Mouse (Mus musculus) midbrain, postnatal 0 days (tissue): Measurements from ENCODE around the gene Abl1. TPM values are rescaled to one million over a fixed set of nuclear protein-coding genes. Genes with fewer than 3 reads are reported as not detected.
A peak's percentile ranks its signal among the peaks of the same experiment; 100 is the strongest.
"Not testable (repeated sequence)": the region's sequence is repeated elsewhere in the genome, so short reads cannot be mapped to it uniquely, and the experiment has no call there.

Experiments
- ATAC-seq: fragments of 200-750 bp; cut with Nextera tagmentation; 2 replicates; pipeline ENCODE4 v1.8.0; 2017; ENCODE audit warnings: moderate number of reproducible peaks, mild to moderate bottlenecking, moderate TSS enrichment, moderate library complexity; ENCODE audit not compliant: low FRiP score
- DNase-seq: peaks from one replicate; pipeline ENCODE4 v3.0.0-alpha.2; 2015; ENCODE audit warnings: low spot score
- H3K27ac ChIP-seq: fragments of 300-500 bp; sonication (generic); 2 replicates; pipeline ENCODE4 v1.5.1; 2014; ENCODE audit warnings: low read depth, mild to moderate bottlenecking, low read length, mixed read lengths
- H3K27me3 ChIP-seq: fragments of 300-500 bp; sonication (generic); 2 replicates; pipeline ENCODE4 v1.6.1; 2014; ENCODE audit warnings: low read length, control low read depth, mixed read lengths; ENCODE audit not compliant: insufficient read depth
- H3K36me3 ChIP-seq: fragments of 300-500 bp; sonication (generic); 2 replicates; pipeline ENCODE4 v1.6.1; 2014; ENCODE audit warnings: low read length, control low read depth, mixed read lengths; ENCODE audit not compliant: insufficient read depth
- H3K4me1 ChIP-seq: fragments of 300-500 bp; sonication (generic); 2 replicates; pipeline ENCODE4 v1.6.1; 2014; ENCODE audit warnings: mild to moderate bottlenecking, control low read depth, antibody characterized with exemption, low read length, mixed read lengths; ENCODE audit not compliant: insufficient read depth
- H3K4me2 ChIP-seq: fragments of 300-500 bp; sonication (generic); 2 replicates; pipeline ENCODE4 v1.6.1; 2014; ENCODE audit warnings: low read depth, mild to moderate bottlenecking, low read length, mixed read lengths; ENCODE audit not compliant: poor library complexity, severe bottlenecking
- H3K4me3 ChIP-seq: fragments of 300-500 bp; sonication (generic); 2 replicates; pipeline ENCODE4 v1.5.1; 2014; ENCODE audit warnings: low read depth, mild to moderate bottlenecking, low read length, moderate library complexity
- H3K9ac ChIP-seq: fragments of 300-500 bp; sonication (generic); replicated peaks from 2 replicates; pipeline ENCODE4 v1.6.1; 2014; ENCODE audit warnings: mild to moderate bottlenecking, low read length, moderate library complexity, mixed read lengths; ENCODE audit not compliant: poor library complexity, severe bottlenecking
- H3K9me3 ChIP-seq: fragments of 300-500 bp; sonication (generic); 2 replicates; pipeline ENCODE4 v1.6.1; 2016; ENCODE audit warnings: low read length, control low read depth
- CTCF ChIP-seq: IDR thresholded peaks from 2 replicates; pipeline ENCODE4 v1.5.1; 2016; ENCODE audit warnings: antibody characterized with exemption, mild to moderate bottlenecking
- WGBS: fragments of 180-500 bp; shearing (Covaris S2); extraction: QIAGEN DNeasy Blood & Tissue Kit; methylation state at CpG from one replicate; pipeline ENCODE4 v1.1.7; 2014; 5-methylcytosine and 5-hydroxymethylcytosine counted together
- polyA plus RNA-seq: library from polyadenylated mRNA; unstranded; fragments of >200 nt; fragmentation: Nextera tagmentation; extraction: Ambion mirVana; gene quantifications from 2 replicates; pipeline ENCODE4 v1.2.1, GENCODE M21; 2015
- total RNA-seq: library from RNA; depleted of rRNA; stranded (reverse); fragments of >200 nt; gene quantifications from 2 replicates; pipeline ENCODE4 v1.2.3, GENCODE M21; 2014

Abl1 gene
- total and polyA plus RNA-seq, 2 experiments from 2014 or later = 13.1 to 50.1 TPM

DNA sequence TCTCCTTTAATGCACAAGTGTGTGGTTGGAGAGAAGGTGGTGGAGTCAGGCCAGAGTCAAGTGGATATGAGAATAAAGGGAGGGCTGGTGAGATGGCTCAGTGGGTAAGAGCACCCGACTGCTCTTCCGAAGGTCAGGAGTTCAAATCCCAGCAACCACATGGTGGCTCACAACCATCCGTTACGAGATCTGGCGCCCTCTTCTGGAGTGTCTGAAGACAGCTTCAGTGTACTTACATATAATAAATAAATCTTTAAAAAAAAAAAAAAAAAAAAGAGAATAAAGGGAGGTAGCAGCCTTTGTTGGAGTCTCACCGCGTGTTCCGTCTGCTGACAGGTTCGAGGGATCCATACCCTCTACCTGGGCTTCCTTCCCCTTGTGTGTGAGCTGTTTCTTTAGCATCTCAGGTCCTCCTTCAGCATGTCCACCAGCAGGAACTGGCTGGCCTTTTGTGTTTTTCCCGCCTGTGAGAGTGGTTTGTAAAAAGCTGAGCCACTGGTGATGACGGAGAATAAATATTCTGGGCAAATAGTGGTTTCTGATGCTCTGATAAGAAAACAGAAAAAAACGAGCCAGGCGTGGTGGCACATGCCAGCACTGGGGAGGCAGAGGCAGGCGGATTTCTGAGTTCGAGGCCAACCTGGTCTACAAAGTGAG lies 7.0 kb upstream of the Abl1 start:
- not testable (repeated sequence) for DNase-seq, H3K27me3 ChIP-seq, H3K9ac ChIP-seq, H3K9me3 ChIP-seq, H3K4me3 ChIP-seq, H3K4me1 ChIP-seq, ATAC-seq, H3K27ac ChIP-seq, H3K4me2 ChIP-seq
- peak; percentile 39 for TF ChIP-seq CTCF
- 87% methylated on average over 15 of the region's 15 CpGs for WGBS
- H3K36me3 ChIP-seq = peaks cover 34% of the 10 kb centered on the region

DNA sequence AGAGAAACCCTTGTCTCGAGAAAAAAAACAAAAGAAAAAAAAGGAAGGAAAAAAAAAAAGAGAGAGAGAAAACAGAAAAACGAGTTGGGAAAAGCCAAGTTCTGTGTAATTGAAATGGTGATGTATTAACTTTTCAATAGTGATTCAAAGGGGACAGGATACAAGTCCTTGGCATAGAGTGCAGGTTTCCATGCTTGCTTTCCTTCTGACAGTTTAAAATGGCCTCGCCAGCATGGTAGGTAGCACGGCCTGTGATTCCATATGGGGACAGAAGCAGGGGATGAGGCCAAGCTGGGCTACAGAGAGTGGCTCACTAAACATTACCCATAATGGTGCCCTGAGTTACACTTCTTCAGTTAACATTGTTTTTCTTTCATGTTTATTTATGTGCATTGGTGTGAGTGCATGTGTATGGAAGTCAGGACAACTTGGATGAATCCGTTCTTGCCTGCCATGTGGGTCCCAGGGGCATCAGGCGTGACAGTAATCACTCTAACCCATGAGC lies 6.4 kb upstream of the Abl1 start:
- H3K27ac ChIP-seq = no peak overlapping the region
- no peak overlapping the region for H3K4me2 ChIP-seq
- no peak overlapping the region for H3K4me3 ChIP-seq
- no peaks in the 10 kb centered on the region for H3K4me1 ChIP-seq
- ATAC-seq (no peak), DNase-seq (no peak)
- H3K9ac ChIP-seq = no peak overlapping the region
- H3K27me3 ChIP-seq = no peaks in the 10 kb centered on the region
- H3K9me3 ChIP-seq = no peaks in the 10 kb centered on the region
- TF ChIP-seq CTCF = no peak
- WGBS = 89% methylated on average over 6 of the region's 6 CpGs
- peaks cover 28% of the 10 kb centered on the region for H3K36me3 ChIP-seq

DNA sequence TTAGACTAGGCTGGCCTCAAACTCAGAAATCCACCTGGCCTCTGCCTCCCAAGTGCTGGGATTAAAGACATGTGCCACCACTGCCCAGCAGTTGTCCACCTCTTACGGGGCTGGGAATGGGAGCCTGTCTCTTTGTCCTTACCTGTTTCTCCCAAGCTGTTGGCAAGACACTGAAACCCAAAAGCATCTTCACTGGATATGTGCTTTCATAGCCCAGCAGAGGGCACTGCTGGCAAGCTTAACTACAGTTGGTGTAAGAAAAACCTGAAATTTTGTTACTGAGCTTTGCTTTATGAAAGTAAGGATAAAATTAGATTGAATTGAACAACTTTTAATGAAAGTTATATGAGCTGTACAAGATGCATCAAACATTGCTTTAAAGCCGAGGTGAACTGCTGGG lies 4.5 kb upstream of the Abl1 start:
- ATAC-seq (no peak), DNase-seq (peak; percentile 86)
- TF ChIP-seq CTCF = peak; percentile 89
- Histone ChIP-seq H3K9ac (no peak overlapping the region), H3K4me3 (no peak overlapping the region), H3K36me3 (peaks cover 16% of the 10 kb centered on the region; the same call in 1 of the 2 replicates), H3K9me3 (no peaks in the 10 kb centered on the region), H3K27ac (no peak overlapping the region), H3K4me2 (no peak overlapping the region), H3K4me1 (no peaks in the 10 kb centered on the region), H3K27me3 (no peaks in the 10 kb centered on the region)
- 11% methylated on average over 2 of the region's 2 CpGs for WGBS

DNA sequence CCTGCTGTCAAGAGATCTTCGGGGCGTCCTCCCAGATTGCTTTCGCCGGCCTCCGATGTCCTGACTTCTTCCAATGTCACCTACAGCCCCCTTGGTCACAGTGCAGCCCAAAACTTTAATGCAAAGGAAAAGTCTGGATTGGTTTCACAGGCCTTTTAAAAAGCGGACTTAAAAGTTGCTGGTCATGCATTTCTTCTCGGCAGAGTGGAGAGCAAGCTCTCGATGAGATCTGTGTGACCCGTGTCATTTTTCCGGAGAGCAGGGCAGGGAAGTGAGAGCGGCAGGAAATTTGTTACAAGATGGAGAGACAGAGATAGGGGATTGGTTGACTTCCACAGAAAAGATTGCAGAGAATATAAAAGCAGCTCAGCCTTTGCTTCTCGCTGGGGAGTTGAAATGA lies 869 bp downstream of the Abl1 start:
- no peak for ATAC-seq
- H3K27ac ChIP-seq = peak overlapping the region; percentile 69
- under 1% methylated on average over 12 of the region's 12 CpGs for WGBS

DNA sequence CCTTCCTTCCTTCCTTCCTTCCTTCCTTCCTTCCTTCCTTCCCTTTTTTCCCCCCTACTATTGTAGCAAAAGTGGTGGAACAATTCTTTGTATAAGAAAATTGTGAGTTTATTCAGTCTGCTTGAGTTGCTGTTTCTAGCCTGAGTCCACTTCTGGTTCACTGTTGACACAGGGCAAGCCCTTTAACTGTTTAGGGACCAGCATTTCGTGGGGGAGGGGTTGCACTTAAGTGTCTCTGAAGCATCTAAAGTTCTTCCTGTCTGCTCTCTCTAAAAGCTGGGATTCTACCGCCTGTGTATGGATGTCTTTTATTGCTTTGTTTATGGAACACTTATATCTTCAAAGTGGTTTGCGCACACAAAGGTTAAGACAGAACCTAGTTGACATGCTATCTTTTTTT lies 1.9 kb downstream of the Abl1 start:
- Histone ChIP-seq H3K27ac (no peak overlapping the region), H3K4me1 (peaks cover 13% of the 10 kb centered on the region), H3K36me3 (no peaks in the 10 kb centered on the region), H3K4me2 (peak overlapping the region; percentile 66), H3K4me3 (peak overlapping the region; percentile 64), H3K27me3 (no peaks in the 10 kb centered on the region), H3K9ac (no peak overlapping the region), H3K9me3 (no peaks in the 10 kb centered on the region)
- 59% methylated on average over 3 of the region's 3 CpGs for WGBS
- no peak for ATAC-seq
- DNase-seq = no peak
- no peak for TF ChIP-seq CTCF

More for the DNA sequence above, 869 bp downstream of the Abl1 start:
- Histone ChIP-seq H3K9me3 (no peaks in the 10 kb centered on the region), H3K27me3 (no peaks in the 10 kb centered on the region), H3K4me3 (peak overlapping the region; percentile 64), H3K4me2 (peak overlapping the region; percentile 66), H3K36me3 (no peaks in the 10 kb centered on the region), H3K9ac (peak overlapping the region; percentile 79), H3K4me1 (peaks cover 13% of the 10 kb centered on the region)
- DNase-seq = no peak
- TF ChIP-seq CTCF = no peak

DNA sequence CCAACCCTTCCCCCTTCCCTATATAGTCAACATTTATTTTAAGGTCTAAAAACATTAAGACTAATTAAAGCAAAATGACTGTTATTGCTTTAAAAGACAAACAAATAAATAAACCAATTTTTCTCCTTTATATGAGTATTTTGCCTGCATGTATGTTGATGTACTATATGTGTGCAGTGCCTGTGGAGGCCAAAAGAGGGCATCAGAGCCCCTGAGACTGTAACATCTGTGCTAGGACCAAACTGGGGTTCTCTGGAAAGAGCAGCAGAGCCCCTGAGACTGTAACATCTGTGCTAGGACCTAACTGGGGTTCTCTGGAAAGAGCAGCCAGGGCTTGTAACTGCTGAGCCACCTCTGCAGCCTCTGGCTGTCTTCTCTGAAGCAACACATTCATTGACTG lies 10.0 kb downstream of the Abl1 start:
- Histone ChIP-seq H3K4me1 (no peaks in the 10 kb centered on the region), H3K9ac (no peak overlapping the region), H3K9me3 (no peaks in the 10 kb centered on the region), H3K27ac (no peak overlapping the region), H3K36me3 (0 out of 2 replicates have a peak, but pooled peaks cover 5% of the 10 kb centered on the region), H3K27me3 (no peaks in the 10 kb centered on the region), H3K4me3 (no peak overlapping the region), H3K4me2 (no peak overlapping the region)
- ATAC-seq (no peak), DNase-seq (no peak)
- TF ChIP-seq CTCF = peak; percentile 57
